Mouse (Mus musculus) yolk sac, embryonic 10.5 days (tissue): Measurements from ENCODE around the gene Vash2.
"Not testable (repeated sequence)": the region's sequence is repeated elsewhere in the genome, so short reads cannot be mapped to it uniquely, and the experiment has no call there.

Experiments used
- DNase-seq: peaks from one replicate; pipeline ENCODE4 v3.0.0-alpha.2; 2017; ENCODE audit warnings: low spot score

Gene Vash2

GRCm38 (mm10) chr1:190979100-190979563 lies at the start of gene Vash2:
TSS of gene Vash2 (minus strand) at chr1:190979296.
- peak; percentile 87 for DNase-seq

DNA sequence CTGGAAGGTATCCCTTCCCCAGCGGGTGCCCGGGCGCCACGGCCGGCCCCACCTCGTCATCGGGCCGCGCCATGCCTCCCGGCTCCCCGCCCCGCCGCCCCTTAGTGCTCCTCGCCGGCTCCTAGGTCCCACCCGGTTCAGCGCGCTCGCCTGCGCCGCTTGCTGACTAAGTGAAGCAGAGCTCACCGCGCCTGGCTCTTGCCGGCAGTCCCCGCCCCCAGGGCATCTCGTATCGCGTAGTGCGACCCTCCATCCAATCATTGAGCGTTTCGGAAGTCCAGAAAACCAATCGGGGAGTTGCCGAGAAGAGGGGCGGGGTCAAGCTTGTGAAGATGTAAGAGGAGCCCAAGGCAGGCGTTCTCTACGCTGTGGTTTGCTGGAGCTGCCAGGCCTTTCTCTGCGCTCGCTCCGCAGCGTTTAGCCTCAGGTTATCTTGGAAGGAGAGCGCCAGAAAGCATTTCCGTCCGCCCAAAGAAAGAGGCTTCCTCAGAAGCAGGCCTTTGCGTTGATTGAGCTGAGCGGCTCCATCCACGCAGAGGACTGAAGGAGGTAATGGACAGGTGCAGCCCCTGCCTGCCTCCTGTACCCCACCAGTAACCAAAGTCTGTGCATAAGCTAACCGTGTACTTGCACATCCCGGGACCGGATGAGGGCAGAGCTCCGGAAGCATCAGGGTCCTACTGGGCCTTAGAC lies 47.1 kb upstream of the Vash2 start, which contains the start of gene Flvcr1:
Gene Flvcr1 (minus strand): TSS at position 138 of the 693 bp plus-strand sequence.
- peak; percentile 99 for DNase-seq

DNA sequence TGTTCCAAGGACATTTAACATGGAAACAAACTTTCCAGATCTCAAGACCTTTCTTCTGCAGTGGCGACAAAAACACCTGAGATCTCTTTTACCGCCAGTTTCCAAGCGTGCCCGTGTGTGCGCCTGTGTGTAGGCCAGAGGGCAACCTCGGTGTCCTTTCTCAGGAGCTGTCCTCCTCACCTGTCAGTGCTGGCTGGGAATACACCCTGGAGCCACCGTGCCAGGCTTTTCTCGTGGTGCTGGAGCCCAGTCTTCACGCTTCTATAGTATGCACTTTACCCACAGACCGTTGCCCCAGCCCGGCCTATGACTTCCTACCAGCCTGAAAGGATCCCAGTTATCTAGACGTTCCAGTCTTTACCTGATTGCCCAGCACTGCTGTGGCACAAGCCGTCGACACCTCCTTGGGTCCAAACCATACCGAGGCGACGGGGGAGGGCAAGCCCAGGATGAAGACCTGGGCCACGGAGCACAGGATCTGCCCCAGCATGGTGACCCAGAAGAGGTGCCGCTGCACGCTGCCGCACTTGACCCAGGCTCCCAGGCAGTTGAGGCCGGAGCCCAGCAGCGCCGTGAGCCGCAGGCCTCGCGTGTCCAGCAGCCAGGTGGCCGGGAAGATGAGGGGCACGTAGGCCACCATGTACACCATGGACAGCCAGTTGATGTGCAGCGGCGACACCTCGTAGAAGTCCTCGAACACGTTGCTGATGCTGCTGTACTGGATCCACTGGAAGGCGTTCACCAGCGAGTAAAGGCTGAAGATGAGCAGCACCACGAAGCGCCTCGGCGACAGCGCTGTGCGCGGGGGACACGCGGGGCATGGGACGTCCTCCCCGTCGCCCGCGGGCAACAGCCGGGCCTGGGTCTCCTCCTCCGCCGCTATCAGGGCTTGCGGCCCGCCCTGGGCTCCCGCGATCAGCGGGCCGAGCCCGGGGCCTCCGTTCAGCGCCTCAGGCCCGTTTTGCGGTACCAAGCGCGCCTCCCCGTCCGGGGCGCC lies 46.2 kb upstream of the Vash2 start:
- DNase-seq: peak; percentile 33

DNA sequence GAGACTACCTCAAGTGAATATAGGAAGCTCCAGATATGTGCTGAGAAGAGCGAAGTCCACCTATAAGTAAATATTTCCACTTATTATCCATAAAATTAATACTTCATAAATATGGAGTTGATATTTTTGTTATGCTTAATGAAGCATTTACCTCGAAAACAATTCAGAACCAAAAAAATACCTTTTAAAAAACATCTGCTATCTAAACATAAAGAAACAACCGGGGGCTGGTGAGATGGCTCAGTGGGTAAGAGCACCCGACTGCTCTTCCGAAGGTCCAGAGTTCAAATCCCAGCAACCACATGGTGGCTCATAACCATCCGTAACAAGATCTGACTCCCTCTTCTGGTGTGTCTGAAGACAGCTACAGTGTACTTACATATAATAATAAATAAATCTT lies 44.7 kb upstream of the Vash2 start:
- DNase-seq: not testable (repeated sequence)

- no peak for DNase-seq
These were observed 44.0 kb upstream of the Vash2 start for GRCm38 (mm10) chr1:191023140-191023539.

DNA sequence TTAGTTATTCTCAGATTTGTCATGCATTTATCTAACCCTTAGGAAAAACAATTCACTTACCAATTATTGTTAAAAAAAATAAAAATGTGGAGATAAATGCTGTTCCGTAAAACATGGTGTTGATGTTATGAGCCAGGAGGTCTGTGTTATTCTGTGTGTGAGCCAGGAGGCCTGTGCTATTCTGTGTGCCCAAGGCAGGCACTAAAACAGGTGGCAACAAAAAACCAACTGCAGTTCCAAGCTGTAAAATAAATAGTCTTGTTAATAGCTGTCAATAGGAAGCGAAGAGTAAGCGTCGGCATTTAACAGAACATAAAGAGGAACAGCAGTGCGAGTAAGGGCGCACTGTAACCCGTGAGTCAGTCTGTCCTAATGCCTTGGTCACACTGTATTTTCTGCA lies 41.9 kb upstream of the Vash2 start:
- DNase-seq: no peak

- no peak for DNase-seq
These were observed 41.3 kb upstream of the Vash2 start for GRCm38 (mm10) chr1:191020217-191020924.

GRCm38 (mm10) chr1:191019803-191020202 lies 40.7 kb upstream of the Vash2 start:
- no peak for DNase-seq

DNA sequence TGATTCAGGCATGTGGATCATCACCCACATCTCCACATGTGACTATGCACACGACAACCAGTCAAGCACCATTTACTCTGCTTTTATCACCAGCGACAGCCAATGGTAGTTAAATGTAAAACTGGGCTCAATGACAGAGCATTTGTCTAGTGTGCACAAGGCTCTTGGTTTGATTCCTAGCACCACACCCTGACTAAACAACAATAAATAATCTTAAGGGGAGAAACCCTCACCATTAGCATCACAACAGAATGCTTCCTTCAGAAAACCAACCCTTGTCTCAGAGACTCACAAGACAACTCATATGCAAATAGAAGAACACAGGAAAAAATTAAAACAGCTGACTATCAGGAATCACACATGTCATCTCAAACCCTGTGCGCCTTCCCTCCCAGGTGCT lies 35.2 kb upstream of the Vash2 start:
- DNase-seq: no peak

DNA sequence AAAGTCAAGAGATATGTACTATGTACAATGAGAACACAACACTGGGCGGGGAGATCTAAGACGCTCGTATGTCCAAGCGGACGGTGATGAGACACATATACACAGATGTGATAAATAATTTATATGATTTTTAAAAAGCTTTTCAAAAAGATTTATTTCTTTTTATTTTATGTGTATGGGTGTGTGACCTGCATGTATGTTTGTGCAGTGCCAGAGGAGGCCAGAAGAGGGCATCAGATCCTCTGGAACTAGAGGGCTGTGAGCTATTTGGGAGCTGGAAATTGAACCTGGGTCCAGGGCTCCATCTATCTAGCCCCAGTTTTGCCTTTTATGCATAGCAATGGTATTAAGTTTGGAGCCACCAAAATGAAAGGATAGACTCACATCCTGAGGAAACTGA lies 29.6 kb upstream of the Vash2 start:
- DNase-seq: no peak

- no peak for DNase-seq
These were observed 23.1 kb upstream of the Vash2 start for GRCm38 (mm10) chr1:191002201-191002600.

- no peak for DNase-seq
These were observed 21.6 kb upstream of the Vash2 start for GRCm38 (mm10) chr1:191000686-191001085.

DNA sequence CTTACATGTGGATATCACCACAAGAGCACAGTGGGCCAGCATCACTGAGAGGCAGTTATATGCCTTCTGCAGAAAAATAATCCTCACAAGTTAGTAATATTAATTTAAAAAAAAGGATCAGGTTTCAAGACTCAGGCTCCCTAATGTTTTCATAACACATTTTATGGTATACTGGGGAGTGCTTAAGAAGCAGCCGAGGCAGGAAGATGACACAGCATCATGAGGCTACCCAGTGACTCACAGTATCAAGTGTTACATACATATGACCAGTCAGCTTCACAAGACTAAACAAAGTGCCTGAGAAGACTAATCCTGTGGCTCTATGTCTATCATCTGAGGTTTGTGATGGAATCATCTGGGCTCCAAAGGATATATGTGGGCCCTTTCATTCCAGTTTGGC lies 18.9 kb upstream of the Vash2 start:
- DNase-seq: no peak

GRCm38 (mm10) chr1:190996346-190996877 lies 17.3 kb upstream of the Vash2 start:
- no peak for DNase-seq

DNA sequence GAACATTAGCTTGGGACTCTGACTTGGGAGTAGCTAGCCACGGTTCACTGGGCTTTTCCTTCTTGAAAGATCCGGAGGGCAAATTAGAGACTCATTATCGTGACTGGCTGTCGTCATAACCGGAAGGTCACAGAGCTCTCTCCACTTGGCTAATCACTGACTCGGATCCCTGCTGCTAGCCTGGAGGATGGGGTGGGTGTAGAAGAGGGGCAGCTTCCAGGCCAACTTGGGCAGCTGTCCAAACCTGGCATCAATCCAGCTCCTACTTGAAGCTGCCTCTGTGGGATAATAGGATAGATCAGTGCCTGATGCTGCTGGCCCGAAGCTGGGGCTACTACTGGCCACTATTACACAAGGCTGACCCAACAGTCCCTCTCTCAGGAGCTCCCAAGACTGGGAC lies 16.5 kb upstream of the Vash2 start:
- DNase-seq: no peak

- DNase-seq: no peak
These were observed 10.5 kb upstream of the Vash2 start for GRCm38 (mm10) chr1:190989437-190990082.

- DNase-seq: no peak
These were observed 2.3 kb upstream of the Vash2 start for GRCm38 (mm10) chr1:190981412-190981811.

- no peak for DNase-seq
These were observed 1.4 kb upstream of the Vash2 start for GRCm38 (mm10) chr1:190980470-190980869.

GRCm38 (mm10) chr1:190978511-190979073 lies 504 bp downstream of the Vash2 start:
- DNase-seq: no peak

DNA sequence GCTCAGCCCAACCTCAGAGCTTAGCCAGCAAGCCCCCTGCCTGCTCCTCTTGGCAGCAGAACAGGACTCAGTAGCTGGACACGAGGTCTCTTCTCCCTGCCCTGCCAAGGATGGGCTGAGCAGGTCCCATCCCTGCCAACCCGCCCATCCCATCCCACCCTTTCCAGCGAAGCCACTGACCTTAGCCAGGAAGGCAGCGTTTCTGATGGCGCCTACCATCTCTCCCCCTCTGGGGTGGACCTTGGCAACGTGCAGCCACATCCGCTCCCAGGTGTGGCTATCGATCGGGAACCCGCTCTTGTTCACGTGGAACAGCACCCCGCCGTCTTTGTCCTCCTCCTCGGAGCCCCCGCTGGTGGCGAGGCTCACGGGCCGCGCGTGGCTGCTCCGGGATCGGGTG lies 1.1 kb downstream of the Vash2 start:
- peak; percentile 9 for DNase-seq
